Mouse (Mus musculus) C2C12 (cell line): Measurements from ENCODE around the gene Paxbp1. TPM values are rescaled to one million over a fixed set of nuclear protein-coding genes. Genes with fewer than 3 reads are reported as not detected.
"Not testable (repeated sequence)": the region's sequence is repeated elsewhere in the genome, so short reads cannot be mapped to it uniquely, and the experiment has no call there.

Experiments
- H3K27me3 ChIP-seq: one replicate; pipeline ENCODE4 v1.6.1; 2011; ENCODE audit not compliant: control insufficient read depth, insufficient read depth, insufficient read length
- H3K36me3 ChIP-seq: one replicate; pipeline ENCODE4 v1.6.1; 2011; ENCODE audit not compliant: control insufficient read depth, insufficient read depth
- H3K4me3 ChIP-seq: one replicate; pipeline ENCODE4 v1.5.1; 2011; ENCODE audit warnings: mild to moderate bottlenecking, control low read depth; ENCODE audit not compliant: poor library complexity, insufficient read depth, severe bottlenecking
- H3K79me2 ChIP-seq: one replicate; pipeline ENCODE4 v1.6.1; 2011; ENCODE audit not compliant: control insufficient read depth, insufficient read depth
- H3K79me3 ChIP-seq: one replicate; pipeline ENCODE4 v1.6.1; 2011; ENCODE audit warnings: low read depth, control low read depth
- H3ac ChIP-seq: one replicate; pipeline ENCODE3; 2011; ENCODE audit warnings: low read depth; ENCODE audit not compliant: control insufficient read depth, insufficient read length
- CEBPB ChIP-seq: IDR thresholded peaks from one replicate; pipeline ENCODE4 v1.6.1; 2011; ENCODE audit warnings: low read depth, mild to moderate bottlenecking, control low read depth, moderate library complexity
- CTCF ChIP-seq: IDR thresholded peaks from one replicate; pipeline ENCODE4 v1.5.1; 2011; ENCODE audit not compliant: control insufficient read depth, insufficient read depth, insufficient read length
- FOSL1 ChIP-seq: IDR thresholded peaks from one replicate; pipeline ENCODE4 v1.8.0; 2011; ENCODE audit warnings: mild to moderate bottlenecking, low read length; ENCODE audit not compliant: poor library complexity, insufficient read depth, severe bottlenecking
- MAX ChIP-seq: IDR thresholded peaks from one replicate; pipeline ENCODE4 v1.6.1; 2011; ENCODE audit warnings: mild to moderate bottlenecking, control low read depth
- MYOD1 ChIP-seq: IDR thresholded peaks from one replicate; pipeline ENCODE4 v1.6.1; 2011; ENCODE audit warnings: low read depth; ENCODE audit not compliant: control insufficient read depth, insufficient read length
- MYOG ChIP-seq: IDR thresholded peaks from one replicate; pipeline ENCODE4 v1.6.1; 2011; ENCODE audit not compliant: control insufficient read depth, insufficient read length; ENCODE audit errors: extremely low read depth
- USF1 ChIP-seq: IDR thresholded peaks from one replicate; pipeline ENCODE4 v1.6.1; 2011; ENCODE audit warnings: low read depth, mild to moderate bottlenecking, control low read depth, moderate library complexity
- polyA plus RNA-seq: library from polyadenylated mRNA; unstranded; fragments of >200 nt; fragmentation: generic; extraction: Trizol; gene quantifications from one replicate; pipeline ENCODE4 v1.2.1, GENCODE M21; 2012; ENCODE audit warnings: missing spikeins

Gene Paxbp1
- polyA plus RNA-seq, 1 experiment = 6.1 TPM

- no peak overlapping the region for H3K4me3 ChIP-seq
- peaks cover 22% of the 10 kb centered on the region for H3K27me3 ChIP-seq
- no peak overlapping the region for H3ac ChIP-seq
- H3K36me3 ChIP-seq = no peaks in the 10 kb centered on the region
- H3K79me2 ChIP-seq = no peaks in the 10 kb centered on the region
- H3K79me3 ChIP-seq = no peaks in the 10 kb centered on the region
- TF ChIP-seq CEBPB = no peak
- no peak for TF ChIP-seq FOSL1
- no peak for TF ChIP-seq MAX
- peak; percentile 45 for TF ChIP-seq CTCF
- no peak for TF ChIP-seq MYOD1
- TF ChIP-seq MYOG = no peak
- TF ChIP-seq USF1 = no peak
Observed at GRCm38 (mm10) chr16:91081508-91081907, 37.2 kb upstream of the Paxbp1 start.

GRCm38 (mm10) chr16:91076180-91076579 is 31.8 kb upstream of the Paxbp1 start:
- TF ChIP-seq USF1 = no peak
- no peak for TF ChIP-seq FOSL1
- TF ChIP-seq MYOG = no peak
- TF ChIP-seq CEBPB = no peak
- no peak for TF ChIP-seq CTCF
- no peak for TF ChIP-seq MAX
- no peak for TF ChIP-seq MYOD1
- Histone ChIP-seq H3K36me3 (no peaks in the 10 kb centered on the region), H3K79me3 (no peaks in the 10 kb centered on the region), H3K4me3 (no peak overlapping the region), H3K79me2 (no peaks in the 10 kb centered on the region), H3ac (no peak overlapping the region), H3K27me3 (peaks cover 9% of the 10 kb centered on the region)

- not testable (repeated sequence) for H3K36me3 ChIP-seq, H3K4me3 ChIP-seq
Observed at GRCm38 (mm10) chr16:91075423-91075822, 31.1 kb upstream of the Paxbp1 start.

GRCm38 (mm10) chr16:91073163-91073892 is 29.0 kb upstream of the Paxbp1 start:
- no peak overlapping the region for H3K4me3 ChIP-seq

More at GRCm38 (mm10) chr16:91075423-91075822, 31.1 kb upstream of the Paxbp1 start:
- not testable (repeated sequence) for H3ac ChIP-seq, H3K79me2 ChIP-seq, H3K79me3 ChIP-seq
- peaks cover 12% of the 10 kb centered on the region for H3K27me3 ChIP-seq

GRCm38 (mm10) chr16:91072256-91072655 is 27.9 kb upstream of the Paxbp1 start:
- H3K79me3 ChIP-seq = no peaks in the 10 kb centered on the region
- H3K36me3 ChIP-seq = no peaks in the 10 kb centered on the region
- no peak for TF ChIP-seq USF1
- no peak for TF ChIP-seq MAX
- TF ChIP-seq FOSL1 = no peak
- TF ChIP-seq CTCF = no peak
- no peak for TF ChIP-seq MYOD1
- no peak for TF ChIP-seq MYOG
- TF ChIP-seq CEBPB = no peak
- no peaks in the 10 kb centered on the region for H3K79me2 ChIP-seq
- peaks cover 22% of the 10 kb centered on the region for H3K27me3 ChIP-seq
- H3ac ChIP-seq = no peak overlapping the region
- no peak overlapping the region for H3K4me3 ChIP-seq

More at GRCm38 (mm10) chr16:91073163-91073892, 29.0 kb upstream of the Paxbp1 start:
- Histone ChIP-seq H3K27me3 (peaks cover 21% of the 10 kb centered on the region), H3K79me3 (no peaks in the 10 kb centered on the region), H3K36me3 (no peaks in the 10 kb centered on the region), H3K79me2 (no peaks in the 10 kb centered on the region), H3ac (no peak overlapping the region)
- TF ChIP-seq CTCF (peak; percentile 67), CEBPB (no peak), MYOG (no peak)

GRCm38 (mm10) chr16:91068969-91069368 is 24.6 kb upstream of the Paxbp1 start:
- Histone ChIP-seq H3K27me3 (peaks cover 27% of the 10 kb centered on the region), H3K79me3 (no peaks in the 10 kb centered on the region), H3ac (no peak overlapping the region), H3K79me2 (no peaks in the 10 kb centered on the region), H3K36me3 (no peaks in the 10 kb centered on the region), H3K4me3 (no peak overlapping the region)
- no peak for TF ChIP-seq MYOD1
- TF ChIP-seq CTCF = no peak
- TF ChIP-seq MAX = no peak
- no peak for TF ChIP-seq CEBPB
- no peak for TF ChIP-seq FOSL1
- no peak for TF ChIP-seq MYOG
- TF ChIP-seq USF1 = no peak
